Comparison of ENCODE assay signal across 10 mouse cellular contexts in the genomic region with DNA sequence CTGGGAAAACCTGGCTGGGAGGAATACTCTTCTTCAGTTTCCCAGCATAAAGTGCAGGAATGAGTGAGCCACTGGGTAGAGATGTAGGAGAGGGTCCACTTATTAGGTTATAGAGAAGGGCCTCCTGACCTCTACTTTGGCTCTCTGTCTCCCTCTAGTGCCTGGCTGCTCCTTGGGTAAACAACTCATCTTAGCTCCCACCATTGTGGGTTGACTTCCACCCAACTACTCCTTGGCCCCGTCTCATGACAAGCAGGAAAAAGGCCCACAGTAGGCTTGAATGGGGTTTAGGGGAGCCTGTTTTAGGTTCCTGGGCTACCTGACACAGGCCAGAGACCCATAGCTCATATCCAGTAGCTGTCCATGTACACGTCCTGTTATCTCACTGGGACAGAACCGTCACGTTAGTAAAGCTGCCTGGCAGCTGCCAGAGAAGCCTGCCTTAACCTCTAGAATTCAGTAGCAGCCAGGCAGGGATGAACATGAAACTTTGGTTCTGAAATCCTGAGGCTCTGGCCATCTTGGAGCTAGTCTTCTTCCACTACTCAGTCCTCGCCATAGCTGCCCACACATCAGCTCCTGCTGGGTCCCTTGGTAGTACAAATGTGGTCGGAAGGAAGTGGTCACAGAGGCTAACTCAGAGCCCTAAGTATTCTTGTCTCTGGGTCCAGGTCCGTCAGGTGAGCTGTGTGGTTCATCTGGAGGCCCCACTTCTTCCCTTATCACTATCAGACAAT. TPM values are rescaled to one million over a fixed set of nuclear protein-coding genes. Genes with fewer than 3 reads are reported as not detected.
DNase-seq lines count a peak whose midpoint lies in the region; ATAC-seq and TF ChIP-seq lines count a peak whose summit lies in the region.
"Had no signal": no experiment of that assay in that cellular context is flagged by ENCODE, and none has a peak within 500 bp of the region (broad histone marks: within the 10 kb centered on the region; RNA-seq: fewer than 3 reads in every experiment).

No protein-coding gene starts in this region.

- no peak overlapping the region for H3K27ac ChIP-seq in gastrocnemius, adult 2 months
- H3K27ac ChIP-seq in liver, postnatal 0 days (ENCODE audit: low read depth): peak overlapping the region; percentile 59
- H3K27ac ChIP-seq: embryonic facial prominence, embryonic 12.5 days; midbrain, embryonic 12.5 days had no signal

- peak; percentile 77 for ATAC-seq in liver, postnatal 0 days

- H3K4me1 ChIP-seq in liver, postnatal 0 days (ENCODE audit: insufficient read depth): peaks cover 8% of the 10 kb centered on the region
- H3K4me1 ChIP-seq: embryonic facial prominence, embryonic 12.5 days; midbrain, embryonic 12.5 days had no signal

- DNase-seq in gastrocnemius, adult 2 months: peak; percentile 64
- no peak for DNase-seq in gastrocnemius, postnatal 25 days
- DNase-seq in adrenal gland, postnatal 36 days: peak; percentile 45 to 75
- peak; percentile 59 to 79 for DNase-seq in heart, postnatal 10 days
- DNase-seq in liver, postnatal 0 days: peak; percentile 72
- peak; percentile 50 for DNase-seq in thymus, postnatal 0 days (ENCODE audit: low spot score)
- no peak for DNase-seq in layer of hippocampus, postnatal 10 days (ENCODE audit: low spot score in 2 of 2)

- TF ChIP-seq EP300 in liver, postnatal 0 days (IDR thresholded peaks at IDR 0.05; ENCODE audit: low read depth): no peak

- peak overlapping the region; percentile 14; the same call in 1 of the 2 replicates for H3K4me2 ChIP-seq in liver, postnatal 0 days (ENCODE audit: low read depth, low read length)
- H3K4me2 ChIP-seq: embryonic facial prominence, embryonic 12.5 days; midbrain, embryonic 12.5 days had no signal

- H3K9ac ChIP-seq in liver, postnatal 0 days (replicated peaks): no peak overlapping the region
- H3K9ac ChIP-seq: embryonic facial prominence, embryonic 12.5 days; midbrain, embryonic 12.5 days had no signal

- no peak overlapping the region for H3K4me3 ChIP-seq in gastrocnemius, adult 2 months
- H3K4me3 ChIP-seq in C2C12 (ENCODE audit: insufficient read depth, poor library complexity, severe bottlenecking): no peak overlapping the region
- H3K4me3 ChIP-seq in liver, postnatal 0 days (ENCODE audit: low read depth, low read length): no peak overlapping the region
- H3K4me3 ChIP-seq: embryonic facial prominence, embryonic 12.5 days; midbrain, embryonic 12.5 days had no signal

- H3K27me3 ChIP-seq in C2C12 (ENCODE audit: control insufficient read depth, insufficient read depth, insufficient read length): no peaks in the 10 kb centered on the region
- H3K27me3 ChIP-seq in liver, postnatal 0 days (ENCODE audit: insufficient read depth, low read length): no peaks in the 10 kb centered on the region
- H3K27me3 ChIP-seq: embryonic facial prominence, embryonic 12.5 days; midbrain, embryonic 12.5 days had no signal

- peak; percentile 77 for TF ChIP-seq CTCF in gastrocnemius, adult 2 months (IDR thresholded peaks at IDR 0.05)
- peak; percentile 54 for TF ChIP-seq CTCF in C2C12 (IDR thresholded peaks at IDR 0.05; ENCODE audit: control insufficient read depth, insufficient read depth, insufficient read length)
- peak; percentile 83 for TF ChIP-seq CTCF in liver, postnatal 0 days (IDR thresholded peaks at IDR 0.05; ENCODE audit: low read depth)

- 37% methylated on average over 7 of the region's 7 CpGs for WGBS in liver, postnatal 0 days (ENCODE audit: insufficient replicate concordance)

- H3K36me3 ChIP-seq in C2C12 (ENCODE audit: control insufficient read depth, insufficient read depth): no peaks in the 10 kb centered on the region
- H3K36me3 ChIP-seq in liver, postnatal 0 days (replicated peaks; ENCODE audit: insufficient read depth, low read length): peaks cover 23% of the 10 kb centered on the region

- no peaks in the 10 kb centered on the region for H3K79me2 ChIP-seq in C2C12 (ENCODE audit: control insufficient read depth, insufficient read depth)

- no peaks in the 10 kb centered on the region for H3K9me3 ChIP-seq in liver, postnatal 0 days (ENCODE audit: low read length)
- H3K9me3 ChIP-seq: embryonic facial prominence, embryonic 12.5 days; midbrain, embryonic 12.5 days had no signal

- intact Hi-C loops in gastrocnemius, adult 2 months (cut with DNase I): loop anchor here (2.0 to 5.0 kb wide), 2 partner anchors 46 to 156 kb away; no protein-coding TSS in a partner anchor
- intact Hi-C loops in heart, postnatal 10 days (cut with DNase I): loop anchor here (2.0 to 5.0 kb wide), 2 partner anchors 158 to 176 kb away; no protein-coding TSS in a partner anchor

- no peak overlapping the region for H3ac ChIP-seq in C2C12 (ENCODE audit: control insufficient read depth, insufficient read length, low read depth)

- no peaks in the 10 kb centered on the region for H3K79me3 ChIP-seq in C2C12 (ENCODE audit: low read depth)

TF ChIP-seq in C2C12, 6 proteins besides CTCF, POLR2A, EP300 and RAD21:
- TF ChIP-seq FOSL1 (IDR thresholded peaks at IDR 0.05; ENCODE audit: insufficient read depth, low read length, poor library complexity, severe bottlenecking) (no peak), MAX (IDR thresholded peaks at IDR 0.05) (no peak), MYOG (IDR thresholded peaks at IDR 0.05; ENCODE audit: control insufficient read depth, extremely low read depth, insufficient read length) (no peak), CEBPB (IDR thresholded peaks at IDR 0.05; ENCODE audit: low read depth) (no peak)

RNA-seq across cellular contexts. Expression of a gene that starts 16.3 kb away (rescaled TPM):
- 10 to 100 TPM; 26.1 to 29.1 TPM for total RNA-seq in gastrocnemius, adult 2 months (2021)
- 10 to 100 TPM; 23.9 to 26.5 TPM for total RNA-seq in gastrocnemius, postnatal 25 days (2021)
- polyA plus RNA-seq in C2C12 (2012; fragmentation: generic; extraction: Trizol): 20.6 TPM
- total RNA-seq in adrenal gland, postnatal 36 days (2021): 10 to 100 TPM; 77.0 to 79.8 TPM
- 10 to 100 TPM; 43.3 to 47.1 TPM for total RNA-seq in heart, postnatal 10 days (2021)
- polyA plus RNA-seq in liver, postnatal 0 days (2015; fragmentation: Nextera tagmentation; extraction: Ambion mirVana): 20.3 and 22.8 TPM in 2 replicates
- polyA plus RNA-seq in thymus, postnatal 0 days (2015; fragmentation: Nextera tagmentation; extraction: Ambion mirVana): 50.0 and 51.1 TPM in 2 replicates
- total RNA-seq in layer of hippocampus, postnatal 10 days (2021): 10 to 100 TPM; 40.4 to 44.3 TPM

RNA-seq across cellular contexts. Expression of a gene that starts 23.2 kb away (rescaled TPM):
- total RNA-seq in gastrocnemius, adult 2 months (2021): 10 to 100 TPM; 31.1 to 36.5 TPM
- 10 to 100 TPM; 23.2 to 28.2 TPM for total RNA-seq in gastrocnemius, postnatal 25 days (2021)
- 41.4 TPM for polyA plus RNA-seq in C2C12 (2012; fragmentation: generic; extraction: Trizol)
- 10 to 100 TPM; 61.8 to 66.9 TPM for total RNA-seq in adrenal gland, postnatal 36 days (2021)
- 10 to 100 TPM; 37.0 to 41.1 TPM for total RNA-seq in heart, postnatal 10 days (2021)
- polyA plus RNA-seq in liver, postnatal 0 days (2015; fragmentation: Nextera tagmentation; extraction: Ambion mirVana): 16.7 and 17.5 TPM in 2 replicates
- 51.7 and 55.3 TPM in 2 replicates for polyA plus RNA-seq in thymus, postnatal 0 days (2015; fragmentation: Nextera tagmentation; extraction: Ambion mirVana)
- total RNA-seq in layer of hippocampus, postnatal 10 days (2021): 10 to 100 TPM; 52.8 to 53.2 TPM

RNA-seq across cellular contexts. Expression of a gene that starts 24.2 kb away (rescaled TPM):
- 10 to 100 TPM; 17.6 to 20.3 TPM for total RNA-seq in gastrocnemius, adult 2 months (2021)
- total RNA-seq in gastrocnemius, postnatal 25 days (2021): 10 to 100 TPM; 17.2 to 17.4 TPM
- polyA plus RNA-seq in C2C12 (2012; fragmentation: generic; extraction: Trizol): 9.8 TPM
- 10 to 100 TPM; 43.1 to 61.3 TPM for total RNA-seq in adrenal gland, postnatal 36 days (2021)
- 10 to 100 TPM; 31.2 to 39.5 TPM for total RNA-seq in heart, postnatal 10 days (2021)
- polyA plus RNA-seq in liver, postnatal 0 days (2015; fragmentation: Nextera tagmentation; extraction: Ambion mirVana): 8.9 and 10.5 TPM in 2 replicates
- 23.3 and 35.0 TPM in 2 replicates for polyA plus RNA-seq in thymus, postnatal 0 days (2015; fragmentation: Nextera tagmentation; extraction: Ambion mirVana)
- 100 to 1,000 TPM; 134 to 158 TPM for total RNA-seq in layer of hippocampus, postnatal 10 days (2021)

RNA-seq across cellular contexts. Expression of a gene that starts 30.6 kb away (rescaled TPM):
- total RNA-seq in gastrocnemius, adult 2 months (2021): 1 to 10 TPM; 1.5 to 1.7 TPM
- 1 to 10 TPM in 1 of 2 experiments, under 1 TPM in 1; 0.97 to 1.1 TPM for total RNA-seq in gastrocnemius, postnatal 25 days (2021)
- polyA plus RNA-seq in C2C12 (2012; fragmentation: generic; extraction: Trizol): 1.1 TPM
- total RNA-seq in adrenal gland, postnatal 36 days (2021): 10 to 100 TPM; 13.8 to 14.7 TPM
- 1 to 10 TPM; 2.7 to 3.2 TPM for total RNA-seq in heart, postnatal 10 days (2021)
- polyA plus RNA-seq in liver, postnatal 0 days (2015; fragmentation: Nextera tagmentation; extraction: Ambion mirVana): 2.1 and 2.3 TPM in 2 replicates
- 9.4 and 12.1 TPM in 2 replicates for polyA plus RNA-seq in thymus, postnatal 0 days (2015; fragmentation: Nextera tagmentation; extraction: Ambion mirVana)
- 10 to 100 TPM; 20.9 to 21.7 TPM for total RNA-seq in layer of hippocampus, postnatal 10 days (2021)

RNA-seq across cellular contexts. Expression of a gene that starts 48.2 kb away (rescaled TPM):
- total RNA-seq in gastrocnemius, adult 2 months (2021): 10 to 100 TPM; 43.7 to 46.6 TPM
- total RNA-seq in gastrocnemius, postnatal 25 days (2021): 10 to 100 TPM; 43.8 to 46.3 TPM
- polyA plus RNA-seq in C2C12 (2012; fragmentation: generic; extraction: Trizol): 34.3 TPM
- 10 to 100 TPM; 92.9 to 93.7 TPM for total RNA-seq in adrenal gland, postnatal 36 days (2021)
- total RNA-seq in heart, postnatal 10 days (2021): 100 to 1,000 TPM in 1 of 2 experiments, 10 to 100 TPM in 1; 96.7 to 104 TPM
- 20.5 and 24.7 TPM in 2 replicates for polyA plus RNA-seq in liver, postnatal 0 days (2015; fragmentation: Nextera tagmentation; extraction: Ambion mirVana)
- polyA plus RNA-seq in thymus, postnatal 0 days (2015; fragmentation: Nextera tagmentation; extraction: Ambion mirVana): 76.1 and 86.7 TPM in 2 replicates
- total RNA-seq in layer of hippocampus, postnatal 10 days (2021): 100 to 1,000 TPM; 253 to 296 TPM

Comparison
In these comparisons a context has a peak if more than half of its experiments do, and no peak if none do; other contexts are left out.
1. DNase-seq: peak in gastrocnemius, adult 2 months (single experiment), adrenal gland, postnatal 36 days (2 of 2), heart, postnatal 10 days (2 of 2), liver, postnatal 0 days (single experiment) and thymus, postnatal 0 days (single experiment); none in gastrocnemius, postnatal 25 days (single experiment) and layer of hippocampus, postnatal 10 days (0 of 2).
2. Peak in every context shown above with its lines, with median percentiles within 50 percentile points of each other: CTCF ChIP-seq.